Mouse (Mus musculus) liver, embryonic 16.5 days (tissue): Measurements from ENCODE around the gene Itgam. TPM values are rescaled to one million over a fixed set of nuclear protein-coding genes. Genes with fewer than 3 reads are reported as not detected.

ENCODE experiments used
- ATAC-seq: fragments of 200-750 bp; cut with Nextera tagmentation; 2 replicates; pipeline ENCODE4 v1.8.0; 2017; ENCODE audit warnings: low read depth, mild to moderate bottlenecking, moderate number of reproducible peaks, moderate library complexity
- H3K27ac ChIP-seq: fragments of 300-500 bp; sonication (generic); 2 replicates; pipeline ENCODE4 v1.5.1; 2014; ENCODE audit warnings: mild to moderate bottlenecking, low read length
- H3K27me3 ChIP-seq: fragments of 300-500 bp; sonication (generic); 2 replicates; pipeline ENCODE4 v1.6.1; 2014; ENCODE audit warnings: low read depth, low read length, mixed read lengths; ENCODE audit not compliant: control insufficient read depth, insufficient read depth
- H3K36me3 ChIP-seq: fragments of 300-500 bp; sonication (generic); 2 replicates; pipeline ENCODE4 v1.6.1; 2014; ENCODE audit warnings: mild to moderate bottlenecking; ENCODE audit not compliant: control insufficient read depth, insufficient read depth
- H3K4me1 ChIP-seq: fragments of 300-500 bp; sonication (generic); 2 replicates; pipeline ENCODE4 v1.6.1; 2014; ENCODE audit warnings: low read depth, low read length, mixed read lengths; ENCODE audit not compliant: control insufficient read depth
- H3K4me2 ChIP-seq: fragments of 300-500 bp; sonication (generic); 2 replicates; pipeline ENCODE4 v1.6.1; 2014; ENCODE audit warnings: low read depth, low read length, mixed read lengths
- H3K4me3 ChIP-seq: fragments of 300-500 bp; sonication (generic); 2 replicates; pipeline ENCODE4 v1.5.1; 2014; ENCODE audit warnings: low read depth, mild to moderate bottlenecking, low read length
- H3K9ac ChIP-seq: fragments of 300-500 bp; sonication (generic); 2 replicates; pipeline ENCODE4 v1.6.1; 2014; ENCODE audit warnings: low read depth, low read length
- H3K9me3 ChIP-seq: fragments of 300-500 bp; sonication (generic); replicated peaks from 2 replicates; pipeline ENCODE4 v1.6.1; 2016; ENCODE audit warnings: low read length; ENCODE audit not compliant: control insufficient read depth
- WGBS: fragments of 180-500 bp; shearing (Covaris S2); extraction: QIAGEN DNeasy Blood & Tissue Kit; methylation state at CpG from one replicate; pipeline ENCODE4 v1.1.7; 2014; ENCODE audit not compliant: insufficient replicate concordance; 5-methylcytosine and 5-hydroxymethylcytosine counted together
- polyA plus RNA-seq: library from polyadenylated mRNA; unstranded; fragments of >200 nt; fragmentation: Nextera tagmentation; extraction: Ambion mirVana; gene quantifications from 2 replicates; pipeline ENCODE4 v1.2.1, GENCODE M21; 2015

Gene Itgam
- polyA plus RNA-seq, 1 experiment from 2014 or later: 7.4 TPM

- no peaks in the 10 kb centered on the region for H3K4me1 ChIP-seq
- H3K27me3 ChIP-seq: no peaks in the 10 kb centered on the region
- 62% methylated on average over 7 of the region's 7 CpGs for WGBS
Observed at GRCm38 (mm10) chr7:128107462-128107861, 45.0 kb downstream of the Itgam start.

GRCm38 (mm10) chr7:128110314-128110713, 47.9 kb downstream of the Itgam start:
- Histone ChIP-seq H3K9me3 (no peaks in the 10 kb centered on the region), H3K9ac (no peak overlapping the region), H3K4me2 (no peak overlapping the region), H3K4me3 (no peak overlapping the region), H3K4me1 (no peaks in the 10 kb centered on the region), H3K27ac (no peak overlapping the region), H3K36me3 (no peaks in the 10 kb centered on the region), H3K27me3 (no peaks in the 10 kb centered on the region)
- WGBS: 30% methylated on average over 2 of the region's 2 CpGs
- ATAC-seq: no peak

More at GRCm38 (mm10) chr7:128107462-128107861, 45.0 kb downstream of the Itgam start:
- ATAC-seq: no peak
- no peak overlapping the region for H3K4me3 ChIP-seq
- no peaks in the 10 kb centered on the region for H3K36me3 ChIP-seq
- no peak overlapping the region for H3K27ac ChIP-seq
- no peak overlapping the region for H3K4me2 ChIP-seq
- H3K9ac ChIP-seq: no peak overlapping the region
- H3K9me3 ChIP-seq: no peaks in the 10 kb centered on the region

GRCm38 (mm10) chr7:128112131-128112530, 49.7 kb downstream of the Itgam start:
- Histone ChIP-seq H3K36me3 (no peaks in the 10 kb centered on the region), H3K9me3 (no peaks in the 10 kb centered on the region), H3K9ac (no peak overlapping the region), H3K4me1 (no peaks in the 10 kb centered on the region), H3K4me3 (no peak overlapping the region), H3K27ac (no peak overlapping the region), H3K4me2 (no peak overlapping the region), H3K27me3 (no peaks in the 10 kb centered on the region)
- no peak for ATAC-seq
- WGBS: 72% methylated on average over 11 of the region's 11 CpGs

GRCm38 (mm10) chr7:128114371-128115105, 52.1 kb downstream of the Itgam start:
- Histone ChIP-seq H3K27me3 (no peaks in the 10 kb centered on the region), H3K4me1 (no peaks in the 10 kb centered on the region), H3K9me3 (no peaks in the 10 kb centered on the region), H3K27ac (no peak overlapping the region), H3K4me3 (no peak overlapping the region), H3K4me2 (no peak overlapping the region), H3K36me3 (no peaks in the 10 kb centered on the region), H3K9ac (no peak overlapping the region)
- WGBS: 83% methylated on average over 11 of the region's 11 CpGs
- ATAC-seq: no peak

GRCm38 (mm10) chr7:128115211-128115958, 52.9 kb downstream of the Itgam start:
- no peak overlapping the region for H3K27ac ChIP-seq
- H3K36me3 ChIP-seq: no peaks in the 10 kb centered on the region
- WGBS: 32% methylated on average over 5 of the region's 5 CpGs
- H3K9ac ChIP-seq: no peak overlapping the region
- H3K4me3 ChIP-seq: no peak overlapping the region
- no peaks in the 10 kb centered on the region for H3K9me3 ChIP-seq
- H3K4me1 ChIP-seq: no peaks in the 10 kb centered on the region
- ATAC-seq: no peak
- H3K27me3 ChIP-seq: no peaks in the 10 kb centered on the region
- no peak overlapping the region for H3K4me2 ChIP-seq

GRCm38 (mm10) chr7:128116396-128116795, 54.0 kb downstream of the Itgam start:
- no peaks in the 10 kb centered on the region for H3K27me3 ChIP-seq
- H3K4me1 ChIP-seq: no peaks in the 10 kb centered on the region
- 76% methylated on average over 5 of the region's 5 CpGs for WGBS
- H3K4me3 ChIP-seq: no peak overlapping the region
- H3K4me2 ChIP-seq: no peak overlapping the region
- no peaks in the 10 kb centered on the region for H3K36me3 ChIP-seq
- H3K9ac ChIP-seq: no peak overlapping the region
- no peaks in the 10 kb centered on the region for H3K9me3 ChIP-seq
- no peak overlapping the region for H3K27ac ChIP-seq
- no peak for ATAC-seq

GRCm38 (mm10) chr7:128119726-128120490, 57.5 kb downstream of the Itgam start:
- 68% methylated on average over 6 of the region's 6 CpGs for WGBS

GRCm38 (mm10) chr7:128128741-128129720, 66.6 kb downstream of the Itgam start, which contains the start of gene Itgax:
Itgax (plus strand) TSS chr7:128129547.
- no peaks in the 10 kb centered on the region for H3K9me3 ChIP-seq
- H3K36me3 ChIP-seq: no peaks in the 10 kb centered on the region
- no peak for ATAC-seq
- H3K9ac ChIP-seq: no peak within 1 kb of the TSS
- no peaks in the 10 kb centered on the region for H3K27me3 ChIP-seq
- H3K4me3 ChIP-seq: no peak within 1 kb of the TSS
- no peaks in the 10 kb centered on the region for H3K4me1 ChIP-seq
- WGBS: 37% methylated on average over 8 of the region's 8 CpGs
- no peak within 1 kb of the TSS for H3K27ac ChIP-seq
- H3K4me2 ChIP-seq: no peak within 1 kb of the TSS

More at GRCm38 (mm10) chr7:128119726-128120490, 57.5 kb downstream of the Itgam start:
- Histone ChIP-seq H3K4me3 (no peak overlapping the region), H3K36me3 (no peaks in the 10 kb centered on the region), H3K4me1 (no peaks in the 10 kb centered on the region), H3K27ac (no peak overlapping the region), H3K4me2 (no peak overlapping the region), H3K9me3 (no peaks in the 10 kb centered on the region), H3K9ac (no peak overlapping the region), H3K27me3 (no peaks in the 10 kb centered on the region)
- ATAC-seq: no peak
